In genomic region chr6:72509872-72510435, GRCm38 (mm10) we compare ENCODE assay signal across 15 mouse cellular contexts. TPM values are rescaled to one million over a fixed set of nuclear protein-coding genes. Genes with fewer than 3 reads are reported as not detected.
A peak's percentile ranks its signal among the peaks of the same experiment; 100 is the strongest.
DNase-seq lines count a peak whose midpoint lies in the region; ATAC-seq and TF ChIP-seq lines count a peak whose summit lies in the region.
"Had no signal": no experiment of that assay in that cellular context is flagged by ENCODE, and none has a peak within 500 bp of the region (broad histone marks: within the 10 kb centered on the region; RNA-seq: fewer than 3 reads in every experiment).

No protein-coding gene starts in this region.

- H3K36me3 ChIP-seq in heart, embryonic 14.5 days (ENCODE audit: control insufficient read depth, insufficient read depth, low read length) = no peaks in the 10 kb centered on the region
- H3K36me3 ChIP-seq in embryonic facial prominence, embryonic 15.5 days = no peaks in the 10 kb centered on the region

- WGBS in heart, embryonic 14.5 days = 51% methylated on average over 2 of the region's 2 CpGs
- WGBS in embryonic facial prominence, embryonic 15.5 days = 55% methylated on average over 2 of the region's 2 CpGs

- no peaks in the 10 kb centered on the region for H3K9me3 ChIP-seq in heart, embryonic 14.5 days (ENCODE audit: control insufficient read depth, low read length)
- H3K9me3 ChIP-seq in embryonic facial prominence, embryonic 15.5 days (replicated peaks) = no peaks in the 10 kb centered on the region

- H3K27ac ChIP-seq in heart, embryonic 14.5 days (replicated peaks in 1 of 2; ENCODE audit: control insufficient read depth in 1 of 2, insufficient read depth in 1 of 2, low read depth in 2 of 2, low read length in 2 of 2) = peak overlapping the region; percentile 61 to 65; a peak in 3 of 4 replicates
- H3K27ac ChIP-seq in layer of hippocampus, adult 2 months = peak overlapping the region; percentile 97
- peak overlapping the region; percentile 1; the same call in 1 of the 2 replicates for H3K27ac ChIP-seq in embryonic facial prominence, embryonic 15.5 days (replicated peaks)

- H3K4me3 ChIP-seq in heart, embryonic 14.5 days (ENCODE audit: control insufficient read depth in 1 of 2, insufficient read depth in 1 of 2, low read depth in 1 of 2, low read length in 2 of 2) = no peak overlapping the region
- H3K4me3 ChIP-seq in layer of hippocampus, adult 2 months = no peak overlapping the region
- H3K4me3 ChIP-seq in embryonic facial prominence, embryonic 15.5 days (replicated peaks) = no peak overlapping the region
- H3K4me3 ChIP-seq: myocyte had no signal

- in situ Hi-C loops in Patski (cut with MboI; ENCODE audit: low pct_unique_long_range_greater_than_20kb) = no loop called here

- intact Hi-C loops in heart, postnatal 36 days (cut with DNase I) = no loop called here

- no peak overlapping the region for H3K4me2 ChIP-seq in heart, embryonic 14.5 days (ENCODE audit: low read length)
- H3K4me2 ChIP-seq in embryonic facial prominence, embryonic 15.5 days (replicated peaks) = no peak overlapping the region

- no peak for DNase-seq in heart, postnatal 36 days
- DNase-seq in layer of hippocampus, adult 2 months (ENCODE audit: low spot score in 2 of 2) = no peak
- DNase-seq in layer of hippocampus, adult 9-11 months = no peak
- DNase-seq in Patski (ENCODE audit: low read depth, low spot score) = peak; percentile 48
- no peak for DNase-seq in left cerebral cortex, adult 18-20 months (ENCODE audit: low spot score in 2 of 2)
- DNase-seq in cerebellum, adult 8-10 months = no peak
- DNase-seq: cerebellum, adult 11-12 months; embryo, embryonic 11 days; liver; retina, postnatal 1 day had no signal

- H3K9ac ChIP-seq in heart, embryonic 14.5 days (ENCODE audit: low read length) = no peak overlapping the region
- H3K9ac ChIP-seq in embryonic facial prominence, embryonic 15.5 days = no peak overlapping the region

- H3K4me1 ChIP-seq in heart, embryonic 14.5 days (ENCODE audit: control insufficient read depth in 2 of 2, insufficient read depth in 2 of 2, low read length in 2 of 2) = peaks cover 25 to 31% of the 10 kb centered on the region in 2 experiments
- H3K4me1 ChIP-seq in embryonic facial prominence, embryonic 15.5 days = peaks cover 56% of the 10 kb centered on the region

- POLR2A ChIA-PET in Patski (lab: Charles Lee) = interaction anchor here (0.6 to 1.3 kb wide), 2 partner anchors 8 to 36 kb away, joined by 3 read pairs; no protein-coding TSS in a partner anchor

- CTCF ChIA-PET in Patski (lab: Charles Lee) = interaction anchor here (0.9 to 1.2 kb wide), 2 partner anchors 9 to 45 kb away, joined by 3 read pairs; no protein-coding TSS in a partner anchor

- TF ChIP-seq CTCF in layer of hippocampus, adult 2 months (conservative IDR thresholded peaks at IDR 0.05) = no peak
- no peak for TF ChIP-seq CTCF in Patski (IDR thresholded peaks at IDR 0.05)

- ATAC-seq in heart, embryonic 14.5 days (ENCODE audit: insufficient number of reproducible peaks, insufficient read depth, low FRiP score, low read depth) = no peak
- peak; percentile 69 for ATAC-seq in Patski
- no peak for ATAC-seq in embryonic facial prominence, embryonic 15.5 days (ENCODE audit: insufficient number of reproducible peaks, low FRiP score, low TSS enrichment, low read depth)

- H3K27me3 ChIP-seq in heart, embryonic 14.5 days (ENCODE audit: control insufficient read depth, insufficient read depth, low read length) = no peaks in the 10 kb centered on the region
- H3K27me3 ChIP-seq in Patski = no peaks in the 10 kb centered on the region
- no peaks in the 10 kb centered on the region for H3K27me3 ChIP-seq in embryonic facial prominence, embryonic 15.5 days

RNA-seq across cellular contexts. Expression of gene Sh2d6, which starts 11.6 kb away (rescaled TPM):
- not detected in 2 replicates for polyA plus RNA-seq in heart, embryonic 14.5 days (2014; fragmentation: Nextera tagmentation; extraction: Ambion mirVana)
- total RNA-seq in heart, postnatal 36 days (2021) = under 1 TPM; 0.33 to 0.35 TPM
- total RNA-seq in layer of hippocampus, adult 2 months (2021) = under 1 TPM; 0.49 to 0.56 TPM
- 0.26 TPM for polyA plus RNA-seq in Patski (2021)
- 0.18 and 0.49 TPM in 2 replicates for polyA plus RNA-seq in embryonic facial prominence, embryonic 15.5 days (2015; fragmentation: Nextera tagmentation; extraction: Ambion mirVana)
- total RNA-seq in left cerebral cortex, adult 18-20 months (2021) = under 1 TPM; 0.56 to 0.61 TPM
- total RNA-seq: hematopoietic stem cell, adult 5-6 weeks; megakaryocyte progenitor cell, adult 5-6 weeks had no signal

RNA-seq across cellular contexts. Expression of gene Capg, which starts 34.2 kb away (rescaled TPM):
- polyA plus RNA-seq in heart, embryonic 14.5 days (2014; fragmentation: Nextera tagmentation; extraction: Ambion mirVana) = 26.0 and 27.2 TPM in 2 replicates
- 10 to 100 TPM in 1 of 2 experiments, 1 to 10 TPM in 1; 9.0 to 10.3 TPM for total RNA-seq in heart, postnatal 36 days (2021)
- total RNA-seq in layer of hippocampus, adult 2 months (2021) = 1 to 10 TPM; 2.5 to 2.8 TPM
- 230 TPM for polyA plus RNA-seq in Patski (2021)
- 122 and 132 TPM in 2 replicates for polyA plus RNA-seq in embryonic facial prominence, embryonic 15.5 days (2015; fragmentation: Nextera tagmentation; extraction: Ambion mirVana)
- 1 to 10 TPM; 1.8 to 4.2 TPM for total RNA-seq in left cerebral cortex, adult 18-20 months (2021)

Comparison
In these comparisons a context has a peak if more than half of its experiments do, and no peak if none do; other contexts are left out.
1. H3K27ac ChIP-seq: peak in every context shown above with its lines; median percentile 97 in layer of hippocampus, adult 2 months; 63 in heart, embryonic 14.5 days; 1 in embryonic facial prominence, embryonic 15.5 days.